Mouse (Mus musculus): ENCODE measurements around the gene Snx20. TPM values are rescaled to one million over a fixed set of nuclear protein-coding genes. Genes with fewer than 3 reads are reported as not detected.

Gene Snx20
- polyA plus RNA-seq, 1 experiment from 2014 or later, result 0.74 TPM

DNA sequence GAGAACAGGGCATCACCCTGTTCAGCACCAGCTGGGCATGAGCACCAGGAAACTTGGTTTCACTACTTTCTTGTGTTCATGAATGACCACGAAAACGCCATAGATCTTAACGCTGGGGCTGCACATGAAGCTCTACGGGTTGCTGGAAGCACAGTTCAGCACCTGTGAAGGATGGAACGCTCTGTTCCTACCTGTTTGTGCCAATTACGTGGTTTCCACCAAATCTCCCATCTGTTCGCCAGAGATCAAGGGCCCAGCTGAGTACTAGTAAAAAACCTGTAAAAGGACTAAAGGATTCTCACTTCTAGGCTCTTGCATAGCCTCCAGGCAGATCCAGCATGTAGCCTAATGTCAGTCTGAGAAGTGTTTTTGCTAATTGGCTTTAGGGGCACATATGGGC, 36.4 kb downstream of the Snx20 start:
- 88% methylated on average over 7 of the region's 7 CpGs for WGBS
- no peaks in the 10 kb centered on the region for H3K27me3 ChIP-seq (ENCODE audit: control insufficient read depth, insufficient read depth, low read length)
- H3K4me3 ChIP-seq (ENCODE audit: low read depth, low read length), result no peak overlapping the region
- no peaks in the 10 kb centered on the region for H3K36me3 ChIP-seq (ENCODE audit: control insufficient read depth, insufficient read depth, low read length)
- peaks cover 7% of the 10 kb centered on the region for H3K9me3 ChIP-seq (ENCODE audit: control insufficient read depth, low read length)
- DNase-seq (ENCODE audit: low spot score, missing footprints) (no peak), ATAC-seq (ENCODE audit: low FRiP score) (no peak)
- no peak overlapping the region for H3K9ac ChIP-seq (ENCODE audit: low read length)
- no peak overlapping the region for H3K4me2 ChIP-seq
- no peak overlapping the region for H3K27ac ChIP-seq (ENCODE audit: low read depth, low read length)
- H3K4me1 ChIP-seq (ENCODE audit: control insufficient read depth, insufficient read depth, low read length), result peaks cover 9% of the 10 kb centered on the region

GRCm38 (mm10) chr8:88598578-88598977, 37.4 kb downstream of the Snx20 start:
- no peaks in the 10 kb centered on the region for H3K36me3 ChIP-seq (ENCODE audit: control insufficient read depth, insufficient read depth, low read length)
- H3K27me3 ChIP-seq (ENCODE audit: control insufficient read depth, insufficient read depth, low read length), result no peaks in the 10 kb centered on the region
- WGBS, result 71% methylated on average over 5 of the region's 5 CpGs
- H3K9ac ChIP-seq (ENCODE audit: low read length), result no peak overlapping the region
- peaks cover 7% of the 10 kb centered on the region for H3K9me3 ChIP-seq (ENCODE audit: control insufficient read depth, low read length)
- peaks cover 2% of the 10 kb centered on the region; the same call in 1 of the 2 replicates for H3K4me1 ChIP-seq (ENCODE audit: control insufficient read depth, insufficient read depth, low read length)
- no peak overlapping the region for H3K27ac ChIP-seq (ENCODE audit: low read depth, low read length)
- ATAC-seq (ENCODE audit: low FRiP score), result no peak
- DNase-seq (ENCODE audit: low spot score, missing footprints), result no peak
- H3K4me2 ChIP-seq, result no peak overlapping the region
- no peak overlapping the region for H3K4me3 ChIP-seq (ENCODE audit: low read depth, low read length)

GRCm38 (mm10) chr8:88596042-88596441, 39.9 kb downstream of the Snx20 start:
- Histone ChIP-seq H3K4me3 (ENCODE audit: low read depth, low read length) (no peak overlapping the region), H3K9me3 (ENCODE audit: control insufficient read depth, low read length) (no peaks in the 10 kb centered on the region; the same call in 1 of the 2 replicates)

GRCm38 (mm10) chr8:88593947-88594346, 42.0 kb downstream of the Snx20 start:
- 95% methylated on average over 1 of the region's 1 CpGs for WGBS
- Histone ChIP-seq H3K4me3 (ENCODE audit: low read depth, low read length) (no peak overlapping the region), H3K27ac (ENCODE audit: low read depth, low read length) (no peak overlapping the region), H3K4me2 (no peak overlapping the region), H3K9me3 (ENCODE audit: control insufficient read depth, low read length) (no peaks in the 10 kb centered on the region; the same call in 1 of the 2 replicates), H3K9ac (ENCODE audit: low read length) (no peak overlapping the region), H3K36me3 (ENCODE audit: control insufficient read depth, insufficient read depth, low read length) (peaks cover 4% of the 10 kb centered on the region; the same call in 1 of the 2 replicates), H3K27me3 (ENCODE audit: control insufficient read depth, insufficient read depth, low read length) (no peaks in the 10 kb centered on the region), H3K4me1 (ENCODE audit: control insufficient read depth, insufficient read depth, low read length) (no peaks in the 10 kb centered on the region)
- ATAC-seq (ENCODE audit: low FRiP score) (no peak), DNase-seq (ENCODE audit: low spot score, missing footprints) (no peak)

More at GRCm38 (mm10) chr8:88596042-88596441, 39.9 kb downstream of the Snx20 start:
- no peaks in the 10 kb centered on the region for H3K4me1 ChIP-seq (ENCODE audit: control insufficient read depth, insufficient read depth, low read length)
- no peaks in the 10 kb centered on the region for H3K27me3 ChIP-seq (ENCODE audit: control insufficient read depth, insufficient read depth, low read length)
- no peak for DNase-seq (ENCODE audit: low spot score, missing footprints)
- H3K36me3 ChIP-seq (ENCODE audit: control insufficient read depth, insufficient read depth, low read length), result 0 out of 2 replicates have a peak, but pooled peaks cover 2% of the 10 kb centered on the region
- no peak overlapping the region for H3K27ac ChIP-seq (ENCODE audit: low read depth, low read length)
- no peak overlapping the region for H3K4me2 ChIP-seq
- ATAC-seq (ENCODE audit: low FRiP score), result no peak
- WGBS, result 84% methylated on average over 12 of the region's 12 CpGs
- no peak overlapping the region for H3K9ac ChIP-seq (ENCODE audit: low read length)

DNA sequence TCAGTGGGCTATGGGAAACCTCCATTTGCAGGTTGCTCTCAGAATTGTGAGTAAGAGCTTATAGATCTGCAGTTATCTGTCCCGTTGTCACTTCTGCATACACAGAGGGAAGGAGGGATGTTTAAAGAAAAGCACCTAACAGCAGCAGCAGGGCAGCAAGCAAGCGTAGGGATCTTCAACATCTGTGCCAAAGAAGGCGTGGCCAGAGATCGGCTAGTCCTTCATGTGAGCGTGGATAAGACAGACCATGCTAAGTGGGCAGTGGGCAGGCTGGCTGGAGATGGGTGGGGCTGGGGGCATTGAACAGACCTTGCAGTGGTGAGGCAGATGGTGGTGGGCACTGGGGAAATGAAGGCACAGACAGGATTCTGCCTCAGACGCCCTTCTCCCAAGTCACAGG, 45.7 kb downstream of the Snx20 start:
- ATAC-seq (ENCODE audit: low FRiP score), result no peak
- 88% methylated on average over 6 of the region's 6 CpGs for WGBS
- no peak overlapping the region for H3K4me3 ChIP-seq (ENCODE audit: low read depth, low read length)
- no peaks in the 10 kb centered on the region for H3K4me1 ChIP-seq (ENCODE audit: control insufficient read depth, insufficient read depth, low read length)
- no peak for DNase-seq (ENCODE audit: low spot score, missing footprints)
- H3K9ac ChIP-seq (ENCODE audit: low read length), result no peak overlapping the region
- peaks cover 6% of the 10 kb centered on the region; the same call in 1 of the 2 replicates for H3K36me3 ChIP-seq (ENCODE audit: control insufficient read depth, insufficient read depth, low read length)
- no peak overlapping the region for H3K27ac ChIP-seq (ENCODE audit: low read depth, low read length)
- no peaks in the 10 kb centered on the region for H3K27me3 ChIP-seq (ENCODE audit: control insufficient read depth, insufficient read depth, low read length)
- no peaks in the 10 kb centered on the region for H3K9me3 ChIP-seq (ENCODE audit: control insufficient read depth, low read length)
- H3K4me2 ChIP-seq, result no peak overlapping the region

- no peak for ATAC-seq (ENCODE audit: low FRiP score)
- no peaks in the 10 kb centered on the region for H3K4me1 ChIP-seq (ENCODE audit: control insufficient read depth, insufficient read depth, low read length)
- no peaks in the 10 kb centered on the region for H3K27me3 ChIP-seq (ENCODE audit: control insufficient read depth, insufficient read depth, low read length)
- H3K4me2 ChIP-seq, result no peak overlapping the region
- no peak overlapping the region for H3K27ac ChIP-seq (ENCODE audit: low read depth, low read length)
- no peak for DNase-seq (ENCODE audit: low spot score, missing footprints)
- 87% methylated on average over 8 of the region's 8 CpGs for WGBS
- H3K9ac ChIP-seq (ENCODE audit: low read length), result no peak overlapping the region
- no peak overlapping the region for H3K4me3 ChIP-seq (ENCODE audit: low read depth, low read length)
- H3K36me3 ChIP-seq (ENCODE audit: control insufficient read depth, insufficient read depth, low read length), result peaks cover 6% of the 10 kb centered on the region; the same call in 1 of the 2 replicates
- H3K9me3 ChIP-seq (ENCODE audit: control insufficient read depth, low read length), result no peaks in the 10 kb centered on the region
Observed at GRCm38 (mm10) chr8:88588205-88588889, 47.6 kb downstream of the Snx20 start.

DNA sequence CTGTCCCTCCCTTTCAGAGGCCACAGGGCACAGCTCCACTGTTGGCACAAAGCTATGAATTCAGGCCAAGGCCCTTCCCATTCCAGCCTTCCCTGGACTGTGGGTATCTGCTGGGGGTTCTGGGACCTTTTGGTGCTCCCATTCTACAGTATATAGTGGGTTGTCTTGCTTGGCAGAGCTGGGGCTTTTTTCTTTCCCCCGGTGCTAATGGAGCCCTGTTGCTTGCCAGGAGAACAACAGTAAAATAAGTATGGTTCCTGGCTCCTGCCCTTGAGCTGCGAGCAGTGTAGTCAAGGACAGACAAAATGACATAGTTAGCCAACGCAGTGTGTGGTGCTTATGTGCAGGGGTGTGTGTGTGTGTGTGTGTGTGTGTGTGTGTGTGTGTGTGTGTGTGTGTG, 52.1 kb downstream of the Snx20 start:
- Histone ChIP-seq H3K27me3 (ENCODE audit: control insufficient read depth, insufficient read depth, low read length) (no peaks in the 10 kb centered on the region), H3K27ac (ENCODE audit: low read depth, low read length) (no peak overlapping the region), H3K36me3 (ENCODE audit: control insufficient read depth, insufficient read depth, low read length) (peaks cover 2% of the 10 kb centered on the region; the same call in 1 of the 2 replicates), H3K4me1 (ENCODE audit: control insufficient read depth, insufficient read depth, low read length) (peaks cover 9% of the 10 kb centered on the region), H3K4me3 (ENCODE audit: low read depth, low read length) (no peak overlapping the region), H3K9ac (ENCODE audit: low read length) (no peak overlapping the region), H3K9me3 (ENCODE audit: control insufficient read depth, low read length) (no peaks in the 10 kb centered on the region), H3K4me2 (no peak overlapping the region)
- no peak for DNase-seq (ENCODE audit: low spot score, missing footprints)
- ATAC-seq (ENCODE audit: low FRiP score), result no peak
- WGBS, result 85% methylated on average over 3 of the region's 3 CpGs

DNA sequence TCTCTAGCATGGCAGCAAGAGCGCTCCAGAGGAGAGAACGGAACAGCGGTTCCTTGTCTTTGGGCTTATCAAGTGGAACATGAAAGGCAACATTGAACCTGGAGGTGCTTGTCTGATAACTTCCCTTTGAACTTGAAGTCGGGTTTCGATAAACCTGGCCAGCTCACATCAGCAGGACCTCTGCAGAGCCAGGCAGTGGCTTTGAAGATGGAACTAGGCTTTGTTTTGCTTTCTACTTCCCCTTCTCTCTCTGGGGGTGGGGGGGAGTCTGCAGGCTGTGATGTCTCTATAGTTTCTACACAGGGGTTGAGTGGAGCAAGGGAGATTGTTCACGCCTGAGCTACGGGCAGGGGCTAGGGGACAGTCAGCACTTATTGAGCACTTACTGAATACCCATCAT, 55.1 kb downstream of the Snx20 start:
- Histone ChIP-seq H3K4me2 (no peak overlapping the region), H3K4me1 (ENCODE audit: control insufficient read depth, insufficient read depth, low read length) (peaks cover 17% of the 10 kb centered on the region), H3K27ac (ENCODE audit: low read depth, low read length) (no peak overlapping the region), H3K9ac (ENCODE audit: low read length) (no peak overlapping the region), H3K27me3 (ENCODE audit: control insufficient read depth, insufficient read depth, low read length) (no peaks in the 10 kb centered on the region), H3K9me3 (ENCODE audit: control insufficient read depth, low read length) (no peaks in the 10 kb centered on the region), H3K36me3 (ENCODE audit: control insufficient read depth, insufficient read depth, low read length) (no peaks in the 10 kb centered on the region), H3K4me3 (ENCODE audit: low read depth, low read length) (no peak overlapping the region)
- no peak for ATAC-seq (ENCODE audit: low FRiP score)
- no peak for DNase-seq (ENCODE audit: low spot score, missing footprints)
- 77% methylated on average over 7 of the region's 7 CpGs for WGBS

DNA sequence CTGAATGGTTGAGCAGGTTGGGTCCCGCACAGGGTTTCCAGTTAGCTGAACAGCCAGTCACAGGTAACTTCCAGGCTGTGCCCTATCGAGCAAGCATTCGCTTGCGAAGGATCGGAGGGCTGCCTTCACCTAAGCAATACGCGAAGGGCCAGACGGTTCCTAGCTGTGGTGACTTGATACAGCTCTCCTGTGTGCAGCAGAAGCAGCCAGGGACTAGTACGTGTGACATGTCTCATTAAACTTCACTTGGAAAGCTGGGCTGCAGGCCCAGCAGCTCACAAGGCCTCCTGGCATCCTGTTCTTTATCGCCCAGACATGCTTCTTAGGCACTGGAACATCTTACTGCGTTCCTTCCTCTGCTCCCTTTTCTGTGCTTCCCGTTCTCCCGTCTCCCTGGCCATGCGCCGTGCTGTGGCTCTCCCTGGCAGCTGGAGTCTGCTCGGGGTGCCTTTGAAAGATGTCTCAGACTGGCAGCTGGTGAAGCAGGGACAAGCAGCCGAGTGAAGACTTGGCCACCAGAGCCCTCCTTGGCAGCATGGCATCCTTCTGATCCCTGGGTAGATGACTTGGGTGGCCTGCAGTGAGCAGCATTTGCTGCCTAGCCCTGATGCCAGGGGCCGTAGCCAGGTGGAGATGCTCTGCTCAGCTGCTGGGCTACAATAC, 56.1 kb downstream of the Snx20 start:
- H3K9me3 ChIP-seq (ENCODE audit: control insufficient read depth, low read length), result no peaks in the 10 kb centered on the region
- no peak overlapping the region for H3K27ac ChIP-seq (ENCODE audit: low read depth, low read length)
- no peak for ATAC-seq (ENCODE audit: low FRiP score)
- H3K4me1 ChIP-seq (ENCODE audit: control insufficient read depth, insufficient read depth, low read length), result peaks cover 20% of the 10 kb centered on the region
- no peak overlapping the region for H3K4me2 ChIP-seq
- DNase-seq (ENCODE audit: low spot score, missing footprints), result no peak
- H3K9ac ChIP-seq (ENCODE audit: low read length), result no peak overlapping the region
- no peaks in the 10 kb centered on the region for H3K36me3 ChIP-seq (ENCODE audit: control insufficient read depth, insufficient read depth, low read length)
- H3K27me3 ChIP-seq (ENCODE audit: control insufficient read depth, insufficient read depth, low read length), result no peaks in the 10 kb centered on the region
- no peak overlapping the region for H3K4me3 ChIP-seq (ENCODE audit: low read depth, low read length)
- 89% methylated on average over 18 of the region's 18 CpGs for WGBS

All from midbrain, embryonic 11.5 days (tissue).